Mouse (Mus musculus) liver, postnatal 0 days (tissue): ENCODE measurements around the gene Krt18. TPM values are rescaled to one million over a fixed set of nuclear protein-coding genes. Genes with fewer than 3 reads are reported as not detected.

Experiments
- ATAC-seq: fragments of 200-750 bp; cut with Nextera tagmentation; 2 replicates; pipeline ENCODE4 v1.8.0; 2017; ENCODE audit warnings: mild to moderate bottlenecking, moderate library complexity
- DNase-seq: peaks from one replicate; pipeline ENCODE4 v3.0.0-alpha.2; 2016
- H3K27ac ChIP-seq: fragments of 300-500 bp; sonication (generic); 2 replicates; pipeline ENCODE4 v1.5.1; 2014; ENCODE audit warnings: antibody characterized with exemption, moderate library complexity, mild to moderate bottlenecking, low read depth
- H3K27me3 ChIP-seq: fragments of 300-500 bp; sonication (generic); 2 replicates; pipeline ENCODE4 v1.6.1; 2014; ENCODE audit warnings: low read length, control low read depth, mixed read lengths; ENCODE audit not compliant: insufficient read depth
- H3K36me3 ChIP-seq: fragments of 300-500 bp; sonication (generic); replicated peaks from 2 replicates; pipeline ENCODE4 v1.6.1; 2014; ENCODE audit warnings: mild to moderate bottlenecking, control low read depth, low read length, moderate library complexity, mixed read lengths; ENCODE audit not compliant: insufficient read depth
- H3K4me1 ChIP-seq: fragments of 300-500 bp; sonication (generic); 2 replicates; pipeline ENCODE4 v1.6.1; 2014; ENCODE audit warnings: antibody characterized with exemption, mild to moderate bottlenecking, control low read depth; ENCODE audit not compliant: insufficient read depth
- H3K4me2 ChIP-seq: fragments of 300-500 bp; sonication (generic); 2 replicates; pipeline ENCODE4 v1.6.1; 2014; ENCODE audit warnings: low read depth, mild to moderate bottlenecking, low read length, moderate library complexity, mixed read lengths
- H3K4me3 ChIP-seq: fragments of 300-500 bp; sonication (generic); 2 replicates; pipeline ENCODE4 v1.5.1; 2014; ENCODE audit warnings: low read depth, low read length
- H3K9ac ChIP-seq: fragments of 300-500 bp; sonication (generic); replicated peaks from 2 replicates; pipeline ENCODE4 v1.6.1; 2014; ENCODE audit warnings: mild to moderate bottlenecking, moderate library complexity
- H3K9me3 ChIP-seq: fragments of 300-500 bp; sonication (generic); 2 replicates; pipeline ENCODE4 v1.6.1; 2016; ENCODE audit warnings: mild to moderate bottlenecking, control low read depth, low read length, mixed read lengths
- CTCF ChIP-seq: sonication (generic); IDR thresholded peaks from 2 replicates; pipeline ENCODE4 v1.5.1; 2016; ENCODE audit warnings: antibody characterized with exemption, low read depth
- EP300 ChIP-seq: IDR thresholded peaks from 2 replicates; pipeline ENCODE4 v1.6.1; 2016; ENCODE audit warnings: antibody characterized with exemption, low read depth, mild to moderate bottlenecking
- WGBS: fragments of 180-500 bp; shearing (Covaris S2); extraction: QIAGEN DNeasy Blood & Tissue Kit; methylation state at CpG from one replicate; pipeline ENCODE4 v1.1.7; 2014; ENCODE audit not compliant: insufficient replicate concordance; 5-methylcytosine and 5-hydroxymethylcytosine counted together
- polyA plus RNA-seq: library from polyadenylated mRNA; unstranded; fragments of >200 nt; fragmentation: Nextera tagmentation; extraction: Ambion mirVana; gene quantifications from 2 replicates; pipeline ENCODE4 v1.2.1, GENCODE M21; 2015

Gene Krt18
- polyA plus RNA-seq, 1 experiment from 2014 or later: 234 TPM

DNA sequence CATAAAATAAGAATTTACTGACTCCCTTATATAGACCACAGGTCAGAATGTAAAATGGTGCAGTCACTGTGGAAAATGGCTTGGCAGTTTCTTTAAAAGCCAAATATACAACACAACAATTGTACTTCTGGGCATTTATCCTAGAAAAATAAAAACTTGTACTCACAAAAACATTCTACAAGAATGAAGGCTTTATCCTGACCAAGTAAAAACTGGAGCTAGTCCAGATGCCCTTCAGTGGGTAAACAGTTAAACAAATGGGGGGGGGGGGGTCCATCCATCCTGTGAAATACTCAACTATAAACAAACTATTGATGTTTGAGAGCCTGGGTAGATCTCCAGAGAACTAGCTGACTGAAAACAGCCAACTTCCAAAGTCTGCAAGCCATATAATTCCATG, 21.9 kb downstream of the Krt18 start:
- Histone ChIP-seq H3K9ac (no peak overlapping the region), H3K27me3 (no peaks in the 10 kb centered on the region)
- TF ChIP-seq CTCF (no peak), EP300 (no peak)

DNA sequence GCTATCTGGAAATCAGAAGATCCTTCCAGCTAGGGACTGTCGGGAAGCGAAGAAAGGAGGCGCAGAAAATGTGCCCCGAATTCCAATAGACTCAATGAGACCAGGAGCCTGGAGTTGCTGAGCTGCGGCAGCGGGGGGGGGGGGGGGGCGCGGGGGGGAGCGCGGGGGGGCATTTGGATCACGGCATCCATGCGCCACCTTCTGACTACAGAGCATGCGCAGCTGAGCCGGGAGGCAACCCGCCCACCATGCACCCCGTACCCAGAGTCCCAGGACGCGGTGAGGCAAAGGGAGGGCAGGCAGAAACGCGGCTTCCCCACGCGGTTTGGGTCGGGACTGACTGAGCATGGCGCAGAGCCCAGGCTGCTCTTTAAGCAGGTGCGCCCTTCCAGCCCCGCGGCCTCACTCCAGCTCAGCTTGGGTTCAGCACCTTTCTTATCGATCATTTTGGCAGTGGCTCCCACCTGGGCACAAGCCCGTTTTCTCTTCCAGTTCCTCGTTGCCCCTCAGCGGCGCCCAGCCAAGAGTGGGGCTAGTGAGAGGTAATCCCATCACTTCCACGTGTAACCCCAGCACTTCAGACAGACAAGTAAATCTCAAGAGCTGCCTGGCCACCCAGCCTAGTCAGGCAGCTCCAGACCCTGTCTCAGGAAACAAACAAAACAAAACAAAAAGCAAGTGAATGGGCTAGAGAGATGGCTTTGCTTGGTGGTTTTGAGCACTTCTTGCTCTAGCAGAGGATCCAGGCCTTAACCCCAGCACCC, 24.1 kb downstream of the Krt18 start:
- H3K27ac ChIP-seq: peak overlapping the region; percentile 48; the same call in 1 of the 2 replicates
- no peaks in the 10 kb centered on the region for H3K36me3 ChIP-seq
- peak overlapping the region; percentile 41 for H3K4me3 ChIP-seq
- TF ChIP-seq EP300 (no peak), CTCF (peak; percentile 12; the same call in 1 of the 2 replicates)
- no peaks in the 10 kb centered on the region for H3K27me3 ChIP-seq
- peak overlapping the region; percentile 72 for H3K4me2 ChIP-seq
- H3K9ac ChIP-seq: peak overlapping the region; percentile 59
- H3K9me3 ChIP-seq: no peaks in the 10 kb centered on the region
- peak; percentile 79 for ATAC-seq
- H3K4me1 ChIP-seq: no peaks in the 10 kb centered on the region
- WGBS: 4% methylated on average over 26 of the region's 33 CpGs
- peak; percentile 63 for DNase-seq

More for the DNA sequence above, 21.9 kb downstream of the Krt18 start:
- no peak for DNase-seq
- no peaks in the 10 kb centered on the region for H3K36me3 ChIP-seq
- no peak overlapping the region for H3K4me3 ChIP-seq
- H3K4me1 ChIP-seq: no peaks in the 10 kb centered on the region
- no peak overlapping the region for H3K4me2 ChIP-seq
- ATAC-seq: no peak
- no peaks in the 10 kb centered on the region for H3K9me3 ChIP-seq
- no peak overlapping the region for H3K27ac ChIP-seq

- WGBS: 82% methylated on average over 15 of the region's 15 CpGs
- ATAC-seq (no peak), DNase-seq (no peak)
Measured at GRCm38 (mm10) chr15:102056495-102057174, 28.7 kb downstream of the Krt18 start.

DNA sequence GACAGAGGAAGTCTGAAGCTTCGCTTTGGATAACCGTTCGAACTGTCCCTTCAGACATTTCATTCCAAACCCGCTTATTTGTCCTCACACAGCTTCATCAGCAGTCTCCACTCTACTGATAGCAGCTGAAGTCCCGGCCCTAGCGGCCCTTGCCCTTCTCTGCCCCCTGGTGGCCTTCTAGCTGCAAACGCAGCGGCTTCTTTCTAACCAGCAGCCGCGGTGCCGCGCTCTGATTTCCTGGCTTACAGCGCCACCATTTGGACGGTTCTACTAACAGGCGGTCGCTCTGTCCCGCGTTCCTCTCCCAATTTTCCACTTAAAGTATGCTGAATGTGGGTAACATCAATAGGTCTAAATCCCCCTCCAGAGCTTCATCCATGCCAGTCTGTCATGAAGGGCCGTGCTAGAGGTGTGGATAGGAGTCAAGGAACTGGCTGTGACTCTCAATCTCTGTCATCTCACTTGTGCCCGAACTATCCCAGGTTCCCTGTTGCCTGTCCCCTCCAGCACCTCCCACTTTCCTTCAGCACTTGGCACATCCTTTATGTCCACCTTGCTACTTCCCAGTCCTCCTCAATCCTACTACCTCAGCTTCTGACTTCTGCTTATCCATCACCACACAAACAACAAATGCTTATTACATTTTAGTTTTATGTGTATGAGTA, 37.8 kb downstream of the Krt18 start:
- Histone ChIP-seq H3K4me2 (no peak overlapping the region), H3K9me3 (no peaks in the 10 kb centered on the region), H3K4me1 (no peaks in the 10 kb centered on the region), H3K36me3 (no peaks in the 10 kb centered on the region), H3K9ac (no peak overlapping the region), H3K27me3 (0 out of 2 replicates have a peak, but pooled peaks cover 3% of the 10 kb centered on the region), H3K4me3 (no peak overlapping the region), H3K27ac (no peak overlapping the region)
- 3% methylated on average over 20 of the region's 20 CpGs for WGBS
- TF ChIP-seq EP300 (no peak), CTCF (peak; percentile 99)
- ATAC-seq (peak; percentile 89), DNase-seq (peak; percentile 93)

More at GRCm38 (mm10) chr15:102056495-102057174, 28.7 kb downstream of the Krt18 start:
- no peaks in the 10 kb centered on the region for H3K36me3 ChIP-seq
- H3K27ac ChIP-seq: no peak overlapping the region
- no peak overlapping the region for H3K4me3 ChIP-seq
- no peak overlapping the region for H3K9ac ChIP-seq
- no peaks in the 10 kb centered on the region for H3K9me3 ChIP-seq
- no peaks in the 10 kb centered on the region for H3K27me3 ChIP-seq
- no peak overlapping the region for H3K4me2 ChIP-seq
- no peaks in the 10 kb centered on the region for H3K4me1 ChIP-seq
- TF ChIP-seq EP300 (no peak), CTCF (no peak)

DNA sequence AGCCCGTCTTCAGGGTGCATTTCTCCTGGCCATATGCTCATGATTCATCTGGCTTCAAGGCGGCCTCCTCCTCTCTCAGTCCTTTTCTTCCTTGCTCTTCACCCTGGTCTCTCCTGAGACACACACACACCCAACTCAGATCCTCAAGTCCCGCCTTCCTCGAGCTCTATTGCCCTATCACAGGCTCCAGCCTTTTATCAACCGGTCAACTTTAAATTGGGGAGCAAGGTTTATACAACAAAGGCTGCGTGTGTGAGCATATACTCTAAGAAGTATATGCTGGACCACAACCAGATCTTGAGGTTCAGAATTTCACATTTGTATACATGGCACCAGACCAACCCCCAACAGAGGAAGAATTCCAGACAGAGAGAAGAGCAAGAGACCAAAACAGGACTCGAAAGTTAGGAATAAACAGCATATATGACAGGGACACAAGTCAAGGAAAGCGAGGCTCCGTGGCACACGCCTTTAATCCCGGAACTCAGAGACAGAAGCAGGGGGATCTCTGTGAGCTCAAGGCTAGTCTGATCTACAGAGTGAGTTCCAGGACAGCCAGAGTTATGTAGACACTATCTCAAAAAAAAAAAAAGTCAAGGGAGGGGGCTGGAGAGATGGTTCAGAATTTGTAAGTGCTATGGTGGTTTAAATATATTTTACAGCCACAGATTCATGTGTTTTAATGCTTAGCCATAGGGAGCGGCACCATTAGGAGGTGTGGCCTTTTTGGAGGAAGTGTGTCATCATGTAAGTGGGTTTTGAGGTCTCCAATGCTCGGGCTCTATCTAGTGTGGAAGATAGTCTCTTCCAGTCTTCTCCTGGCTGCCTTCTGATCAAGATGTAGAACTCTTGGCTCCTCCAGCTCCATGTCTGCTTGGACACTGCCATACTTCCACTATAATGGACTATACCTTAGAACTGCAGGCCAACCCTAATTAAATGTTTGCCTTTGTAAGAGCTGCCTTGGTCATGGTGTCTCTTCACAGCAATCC, 42.8 kb downstream of the Krt18 start:
- no peak for ATAC-seq
- no peak for TF ChIP-seq EP300
- no peak for TF ChIP-seq CTCF

More for the DNA sequence above, 42.8 kb downstream of the Krt18 start:
- no peak overlapping the region for H3K4me2 ChIP-seq
- H3K4me1 ChIP-seq: peaks cover 10% of the 10 kb centered on the region
- no peak overlapping the region for H3K4me3 ChIP-seq
- no peak for DNase-seq
- no peaks in the 10 kb centered on the region for H3K9me3 ChIP-seq
- no peak overlapping the region for H3K9ac ChIP-seq
- H3K27me3 ChIP-seq: 0 out of 2 replicates have a peak, but pooled peaks cover 3% of the 10 kb centered on the region
- no peak overlapping the region for H3K27ac ChIP-seq
- no peaks in the 10 kb centered on the region for H3K36me3 ChIP-seq
- 58% methylated on average over 13 of the region's 13 CpGs for WGBS
